Mouse (Mus musculus): Measurements from ENCODE around the gene Mrps30. TPM values are rescaled to one million over a fixed set of nuclear protein-coding genes. Genes with fewer than 3 reads are reported as not detected.
"Not testable (repeated sequence)": the region's sequence is repeated elsewhere in the genome, so short reads cannot be mapped to it uniquely, and the experiment has no call there.

Mrps30 gene
- 10 to 100 TPM; 15.3 to 17.0 TPM for total RNA-seq (2021)
- long read RNA-seq, experiment 1, transcript Mrps30-201 (5 exons, 3,319 nt), result major isoform, 42 of 48 reads
- long read RNA-seq, experiment 1, partial matches to known transcripts, result 1 of 48 reads
- long read RNA-seq, experiment 1, other reads (novel, unspliced or antisense), result 5 of 48 reads
- long read RNA-seq, experiment 2, transcript Mrps30-201 (5 exons, 3,319 nt), result major isoform, 78 of 83 reads
- long read RNA-seq, experiment 2, partial matches to known transcripts, result 3 of 83 reads
- long read RNA-seq, experiment 2, other reads (novel, unspliced or antisense), result 2 of 83 reads

DNA sequence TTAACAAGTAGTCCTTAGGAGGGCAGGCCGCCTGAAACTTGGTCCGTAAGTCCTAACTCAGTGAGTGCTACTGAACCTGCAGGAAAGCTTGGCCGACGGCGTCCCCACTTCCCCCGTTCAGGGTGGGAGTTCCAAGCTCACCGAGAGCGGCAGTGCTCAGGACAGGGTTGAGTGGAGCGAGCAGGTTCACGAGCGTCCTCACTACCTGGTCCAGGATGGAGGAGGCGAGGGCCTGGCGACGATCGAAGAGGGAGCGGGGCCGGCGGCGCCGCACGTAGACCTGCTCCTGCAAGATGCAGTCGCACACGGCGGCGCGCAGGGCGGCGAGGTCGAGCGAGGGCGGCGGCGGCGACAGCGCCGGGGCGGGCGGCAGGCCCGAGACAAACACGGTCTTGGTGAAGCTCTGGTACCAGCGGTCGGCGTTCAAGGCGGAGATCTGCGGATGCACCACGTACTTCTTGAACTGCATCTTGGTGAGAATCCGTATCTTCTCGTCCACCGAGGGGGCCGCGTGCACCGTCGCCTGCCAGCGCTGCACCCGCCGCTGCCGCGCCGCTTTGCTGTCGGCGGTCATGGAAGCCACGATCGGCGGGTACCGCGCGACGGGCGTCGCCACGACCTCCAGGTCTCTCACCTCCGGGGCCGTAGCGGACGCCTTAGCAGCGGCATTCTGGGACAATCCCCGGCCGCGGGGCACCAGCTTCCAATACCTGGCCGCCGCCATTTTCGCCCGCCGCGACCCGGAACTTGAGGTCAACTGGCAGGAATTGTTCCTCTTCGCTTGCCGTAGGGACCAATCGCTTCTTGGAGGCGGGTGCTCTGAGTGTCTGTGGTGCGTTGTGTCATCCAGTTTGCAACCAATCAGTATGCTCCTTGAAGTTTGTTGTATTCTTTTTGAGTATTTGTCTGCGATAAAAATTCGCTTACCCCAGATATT is at the start of gene Mrps30, which contains the start of gene B430218F22Rik:
Mrps30 (minus strand) TSS at position 742 of the 937 bp plus-strand sequence.
B430218F22Rik (plus strand) TSS at position 120 of the 937 bp plus-strand sequence.
- peak; percentile 93 to 97 for DNase-seq (ENCODE audit: low spot score in 2 of 2)

GRCm38 (mm10) chr13:118420847-118421246 is 33.8 kb upstream of the Mrps30 start:
- no peak for DNase-seq (ENCODE audit: low spot score in 2 of 2)

DNA sequence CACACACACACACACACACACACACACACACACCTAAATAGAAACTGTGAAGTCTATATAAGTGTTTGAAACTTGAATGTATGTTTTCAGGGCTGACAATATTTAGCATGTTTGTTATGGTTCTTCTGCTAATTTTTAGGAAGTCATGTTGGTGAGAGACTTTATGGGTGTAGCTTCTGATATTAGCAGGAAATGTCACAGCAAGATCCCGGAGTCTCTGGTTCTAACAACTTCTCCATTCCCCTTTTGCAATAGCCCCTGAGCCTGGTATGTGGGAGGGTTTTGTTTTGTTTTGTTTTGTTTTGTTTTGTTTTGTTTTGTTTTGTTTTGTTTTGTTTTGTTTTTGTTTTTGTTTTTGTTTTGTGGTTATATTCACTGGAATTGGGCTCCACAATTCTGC is 33.4 kb upstream of the Mrps30 start:
- DNase-seq (ENCODE audit: low spot score in 2 of 2), result no peak

GRCm38 (mm10) chr13:118418163-118418562 is 31.1 kb upstream of the Mrps30 start:
- no peak for DNase-seq (ENCODE audit: low spot score in 2 of 2)

DNA sequence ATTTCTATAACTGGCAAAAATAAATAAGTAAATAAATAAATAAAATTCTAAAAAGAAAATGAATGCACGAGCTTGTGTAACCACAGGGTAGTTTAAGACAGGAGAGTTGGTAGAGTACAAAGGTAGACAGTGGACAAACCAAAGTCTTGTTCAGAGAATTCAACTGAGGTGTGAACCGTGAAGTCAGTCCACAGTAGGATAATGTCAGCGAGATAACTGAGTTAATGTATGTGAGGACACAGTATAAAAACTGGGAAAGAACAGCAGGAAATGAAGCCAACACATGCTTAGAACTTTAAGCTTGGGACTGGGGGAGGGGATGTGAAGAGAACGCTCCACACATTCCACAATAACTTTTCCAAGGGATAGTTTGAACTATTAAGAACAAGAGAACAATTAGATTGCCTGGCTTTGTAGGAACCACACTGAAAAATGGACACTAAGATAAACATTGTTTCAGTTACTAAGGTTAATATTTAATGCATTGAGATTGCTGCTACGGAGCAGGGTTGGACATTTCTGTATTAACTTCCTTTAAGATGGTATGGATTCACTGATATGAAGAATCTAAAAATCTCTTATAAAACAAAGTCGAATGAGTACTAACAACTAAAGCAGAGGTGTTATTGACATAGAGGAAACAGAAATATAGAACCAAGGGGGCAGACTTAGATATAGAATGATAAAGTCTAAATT is 24.4 kb upstream of the Mrps30 start:
- no peak for DNase-seq (ENCODE audit: low spot score in 2 of 2)

GRCm38 (mm10) chr13:118403544-118403943 is 16.5 kb upstream of the Mrps30 start:
- DNase-seq (ENCODE audit: low spot score in 2 of 2), result peak in 1 of 2 experiments; percentile 73

DNA sequence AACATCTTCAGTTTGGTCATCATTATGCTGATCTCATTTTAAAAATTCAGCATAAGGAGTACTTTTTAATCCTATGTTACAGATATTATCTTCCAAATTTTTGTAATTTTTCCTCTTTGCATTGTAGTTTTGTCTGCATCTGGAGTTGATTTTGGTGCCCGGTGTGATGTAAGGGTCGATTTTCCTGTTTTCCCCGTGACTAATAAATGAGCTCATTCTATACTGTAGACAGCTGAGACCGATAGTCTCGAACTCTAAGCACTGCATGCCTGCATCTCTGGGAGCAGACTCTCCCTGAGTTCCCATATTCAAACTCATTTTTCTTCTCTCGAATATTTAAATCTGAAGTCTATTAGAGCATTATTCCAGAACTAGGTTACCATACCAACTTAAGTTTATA is 13.3 kb upstream of the Mrps30 start:
- DNase-seq (ENCODE audit: low spot score in 2 of 2), result no peak

DNA sequence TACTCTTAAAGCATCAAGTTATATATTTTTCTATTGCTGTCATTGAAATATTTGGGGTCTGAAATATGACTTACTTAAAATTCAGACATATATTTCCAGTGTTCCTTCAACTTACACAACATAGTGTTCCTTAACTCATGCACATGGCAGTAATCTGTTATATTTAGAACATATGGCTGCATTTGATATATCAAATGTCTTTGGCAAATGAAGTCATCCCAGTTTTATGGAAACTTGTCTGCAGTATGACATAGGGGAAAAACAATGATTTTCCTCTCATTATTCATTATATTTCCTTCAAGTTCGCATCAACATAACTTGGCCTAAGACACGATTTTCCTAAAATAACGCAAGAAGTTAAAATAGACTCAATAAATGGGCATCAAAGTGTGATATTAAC is 8.8 kb upstream of the Mrps30 start:
- DNase-seq (ENCODE audit: low spot score in 2 of 2), result no peak

DNA sequence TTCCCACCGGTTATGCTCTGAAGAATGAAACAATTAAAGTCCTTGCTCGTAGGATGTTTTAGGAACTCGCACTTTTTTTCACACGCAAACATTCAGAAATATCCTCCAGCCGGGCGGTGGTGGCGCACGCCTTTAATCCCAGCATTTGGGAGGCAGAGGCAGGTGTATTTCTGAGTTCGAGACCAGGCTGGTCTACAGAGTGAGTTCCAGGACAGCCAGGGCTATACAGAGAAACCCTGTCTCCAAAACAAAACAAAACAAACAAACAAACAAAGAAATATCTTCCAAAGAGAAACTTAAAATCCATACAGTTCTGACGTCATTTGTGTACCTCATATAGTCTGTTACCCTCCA is 373 bp upstream of the Mrps30 start:
- not testable (repeated sequence) for DNase-seq (ENCODE audit: low spot score in 2 of 2)

DNA sequence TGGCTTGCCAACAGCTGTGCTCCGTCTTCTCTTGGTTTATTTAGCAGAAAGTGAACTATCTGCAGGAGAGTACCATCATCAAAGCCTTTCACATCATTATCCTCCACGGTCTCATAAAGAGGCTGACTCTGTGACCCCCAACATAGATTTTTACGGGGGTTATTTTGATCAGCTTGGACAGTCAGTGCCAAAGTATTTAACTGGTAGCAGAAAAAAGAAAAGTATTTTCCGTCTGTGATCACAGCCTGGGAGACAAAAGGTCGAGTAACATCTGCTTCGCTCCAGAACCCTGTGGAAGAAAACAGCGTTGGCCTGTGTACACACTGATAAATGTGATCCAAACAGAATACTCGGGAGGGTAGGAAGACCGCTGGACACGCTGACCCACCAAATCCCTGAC is 6.7 kb downstream of the Mrps30 start:
- no peak for DNase-seq (ENCODE audit: low spot score in 2 of 2)

GRCm38 (mm10) chr13:118379155-118379554 is 7.9 kb downstream of the Mrps30 start:
- DNase-seq (ENCODE audit: low spot score in 2 of 2), result peak; percentile 27 to 59

DNA sequence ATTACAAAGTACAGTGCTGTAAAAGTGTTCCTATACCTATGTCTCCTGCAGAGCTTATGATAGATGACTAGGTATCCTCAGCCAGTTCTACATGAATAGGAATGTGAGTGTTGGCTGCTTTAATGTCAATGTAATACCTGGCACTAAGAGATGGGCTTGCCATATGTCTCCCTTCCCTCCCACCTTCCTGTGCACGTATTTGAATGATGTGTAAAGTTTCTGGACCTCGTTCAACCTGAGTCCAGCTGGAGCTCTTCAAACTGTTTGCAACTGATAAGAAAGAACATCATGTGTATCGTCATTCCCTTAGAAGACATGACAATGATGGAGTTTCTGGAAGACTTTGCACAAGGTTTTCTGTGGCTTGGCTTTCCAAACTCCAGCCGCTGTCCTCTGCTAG is 14.2 kb downstream of the Mrps30 start:
- no peak for DNase-seq (ENCODE audit: low spot score in 2 of 2)

DNA sequence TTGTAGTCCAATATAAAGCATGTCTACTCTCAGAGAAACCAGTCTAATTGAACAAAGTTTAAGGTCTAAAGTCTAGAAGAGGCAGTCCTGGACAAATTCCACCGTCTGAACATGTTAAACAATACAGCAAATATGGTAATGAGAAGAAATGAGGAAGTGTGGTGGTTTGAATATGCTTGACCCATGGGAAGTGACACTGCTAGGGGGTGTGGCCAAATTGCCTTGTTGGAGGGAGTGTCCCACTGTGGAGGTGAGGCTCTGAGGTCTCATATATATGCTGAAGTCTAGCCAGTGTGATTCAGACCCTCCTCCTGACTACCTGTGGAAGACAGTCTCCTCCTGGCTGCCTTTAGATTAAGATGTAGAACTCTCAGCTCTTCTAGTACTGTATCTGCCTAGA is 21.3 kb downstream of the Mrps30 start:
- no peak for DNase-seq (ENCODE audit: low spot score in 2 of 2)

DNA sequence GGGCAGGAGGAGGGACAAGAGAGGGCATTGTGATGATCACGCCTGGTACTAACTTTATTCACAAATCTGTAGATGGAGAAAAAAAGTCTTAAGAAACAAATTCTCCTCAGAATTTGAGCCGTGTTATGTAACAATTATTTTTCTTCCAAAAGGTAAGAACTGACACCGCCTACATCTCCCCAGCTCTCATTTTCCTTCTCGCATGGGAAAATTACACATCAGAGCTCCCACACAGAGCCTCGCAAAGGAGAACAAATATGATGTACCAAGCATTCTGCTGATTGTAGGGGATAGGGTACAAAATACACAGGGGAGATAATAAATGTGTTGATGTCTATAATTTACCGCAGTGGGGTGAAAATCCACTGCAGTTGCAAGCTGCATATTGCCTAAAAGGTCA is 23.7 kb downstream of the Mrps30 start:
- peak in 1 of 2 experiments; percentile 16 for DNase-seq (ENCODE audit: low spot score in 2 of 2)

DNA sequence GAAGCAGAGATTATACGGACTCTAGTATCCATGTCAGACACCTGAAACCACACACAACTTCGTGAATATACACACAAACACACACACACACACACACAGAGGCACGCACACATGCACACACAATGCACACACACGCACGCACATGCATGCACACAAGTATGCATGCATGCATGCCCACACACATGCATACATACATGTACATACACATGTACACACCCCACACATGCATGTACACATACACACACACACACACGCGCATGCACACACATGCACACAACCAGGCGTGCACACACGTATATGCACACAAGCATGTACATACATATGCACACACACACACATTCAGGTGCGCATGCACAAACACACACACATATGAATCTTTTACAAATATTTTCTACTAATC is 36.2 kb downstream of the Mrps30 start:
- no peak for DNase-seq (ENCODE audit: low spot score in 2 of 2)

DNA sequence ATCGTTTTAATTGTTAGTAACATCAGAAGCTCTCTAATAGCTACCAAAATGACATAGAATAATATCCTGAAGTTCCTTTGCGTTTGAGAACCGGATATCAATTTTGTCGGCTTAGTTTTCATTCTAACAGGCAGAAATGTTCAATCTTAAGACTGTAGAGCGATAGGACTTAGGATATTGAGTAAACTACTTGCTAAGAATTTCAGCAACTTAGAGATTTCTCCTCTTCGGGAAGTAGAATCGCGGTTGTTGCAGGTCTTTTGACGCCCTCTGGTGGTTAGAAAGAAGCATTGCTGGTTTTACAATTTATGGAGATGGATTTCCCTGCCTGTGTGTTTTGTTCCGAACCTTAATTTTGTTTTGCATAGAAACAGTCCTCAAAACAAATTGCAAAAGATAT is 36.8 kb downstream of the Mrps30 start:
- DNase-seq (ENCODE audit: low spot score in 2 of 2), result peak in 1 of 2 experiments; percentile 62

Other genes with a start within 250 kb of the Mrps30 start
- under 1 TPM; 0.37 to 0.43 TPM for gene B430218F22Rik, start 622 bp downstream of the Mrps30 start, total RNA-seq (2021)